Mouse (Mus musculus): ENCODE data around the gene Zbtb1.

DNA sequence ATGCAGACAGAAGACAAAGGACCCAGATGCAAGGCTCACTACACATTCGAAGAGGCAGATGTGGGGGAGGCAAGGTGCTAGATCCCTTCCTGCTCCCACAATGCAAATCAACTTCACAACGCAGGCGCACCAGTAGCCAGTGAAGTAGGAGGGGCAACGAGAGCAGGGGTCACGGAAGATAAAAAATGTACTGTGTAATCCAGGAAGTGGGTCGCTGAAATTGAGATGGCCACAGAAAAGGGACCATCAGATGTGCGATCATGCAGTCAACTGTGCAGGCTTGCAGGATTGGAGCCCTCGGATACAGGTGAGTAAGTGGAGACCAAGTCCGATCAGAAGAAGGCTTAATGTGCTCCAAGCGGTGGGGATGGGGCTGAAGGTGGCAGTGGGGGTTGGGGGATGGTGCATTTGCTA is 74.3 kb downstream of the Zbtb1 start:
- no peak for TF ChIP-seq GATA1 (IDR thresholded peaks at IDR 0.05; ENCODE audit: low read length)
- no peak for TF ChIP-seq TAL1 (IDR thresholded peaks at IDR 0.05; ENCODE audit: low read length)
